Mouse (Mus musculus) gastrocnemius, postnatal 14 days (tissue): ENCODE data around the gene E130311K13Rik. TPM values are rescaled to one million over a fixed set of nuclear protein-coding genes. Genes with fewer than 3 reads are reported as not detected.
A peak's percentile ranks its signal among the peaks of the same experiment; 100 is the strongest.

Source experiments
- DNase-seq: peaks from one replicate; pipeline ENCODE4 v3.0.0; 2021; ENCODE audit warnings: mixed read lengths
- intact Hi-C: fragments of 180-260 bp; cut with DNase I; formaldehyde crosslinking; loops from one replicate; pipeline ENCODE4 v1.15.1; 2025; ENCODE audit warnings: low total_unique reads
- long read RNA-seq, 2 experiments: library from polyadenylated mRNA; stranded (forward); transcript quantifications; one replicate each; pipeline ENCODE4 v2.0.0; 2021
- total RNA-seq, 2 experiments: library from RNA; stranded (reverse); gene quantifications; 2 replicates each; pipeline ENCODE4 v1.2.3; 2021

The E130311K13Rik gene
- 1 to 10 TPM; 3.3 to 4.0 TPM for total RNA-seq
- long read RNA-seq, experiment 1, partial matches to known transcripts = 0 of 3 reads
- long read RNA-seq, experiment 1, other reads (novel, unspliced or antisense) = 0 of 3 reads
- long read RNA-seq, experiment 2, partial matches to known transcripts = 0 of 4 reads
- long read RNA-seq, experiment 2, other reads (novel, unspliced or antisense) = 1 of 4 reads

DNA sequence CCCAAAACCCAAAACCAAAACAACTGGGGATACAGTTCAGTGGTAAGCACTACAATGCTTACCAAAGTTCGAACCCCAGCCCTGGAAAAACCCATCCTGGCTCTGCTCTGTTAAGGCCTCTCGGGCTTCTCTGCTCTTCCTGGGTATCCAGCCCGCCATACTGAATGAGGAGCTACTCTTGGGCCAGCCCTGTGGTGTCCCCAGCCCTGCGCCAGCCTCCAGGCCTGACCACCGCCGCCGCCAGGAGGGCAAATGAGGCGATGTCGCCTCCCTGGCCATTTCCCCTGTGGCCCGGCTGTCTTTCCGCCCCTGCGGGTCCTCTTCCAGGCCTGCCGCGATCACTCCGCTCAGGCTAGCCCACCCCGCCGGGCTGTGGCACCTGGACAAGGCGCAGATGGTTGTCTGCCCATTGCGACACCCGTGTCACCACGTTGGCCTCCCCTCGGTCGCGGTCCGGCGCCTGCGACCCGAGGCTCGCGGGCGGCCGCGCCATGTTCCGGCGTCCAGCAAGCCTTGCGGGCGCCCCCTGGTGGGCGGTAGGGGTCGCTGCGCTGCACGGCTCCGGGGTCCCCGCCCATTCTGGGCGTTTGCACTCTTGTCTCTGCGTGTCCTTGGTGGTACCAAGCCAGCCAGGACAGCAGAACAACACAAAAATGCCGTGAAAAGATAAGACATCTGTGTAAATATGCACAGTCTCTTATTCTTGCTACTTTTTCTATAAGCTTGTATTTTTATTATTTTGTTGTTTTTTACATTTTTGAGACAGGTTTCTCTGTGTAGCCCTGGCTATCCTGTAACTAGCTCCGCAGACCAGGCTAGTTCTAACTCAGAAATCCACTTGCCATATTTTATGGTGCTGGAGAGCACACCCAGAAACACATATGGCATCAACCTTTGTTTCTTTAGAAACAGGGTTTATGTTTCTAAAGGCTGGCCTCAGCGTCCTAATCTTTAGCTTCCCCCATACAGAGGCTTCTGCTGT is at the start of gene E130311K13Rik:
E130311K13Rik (minus strand) TSS at position 595 of the 982 bp plus-strand sequence.
- DNase-seq = peak; percentile 90
- intact Hi-C loops = no loop called here

DNA sequence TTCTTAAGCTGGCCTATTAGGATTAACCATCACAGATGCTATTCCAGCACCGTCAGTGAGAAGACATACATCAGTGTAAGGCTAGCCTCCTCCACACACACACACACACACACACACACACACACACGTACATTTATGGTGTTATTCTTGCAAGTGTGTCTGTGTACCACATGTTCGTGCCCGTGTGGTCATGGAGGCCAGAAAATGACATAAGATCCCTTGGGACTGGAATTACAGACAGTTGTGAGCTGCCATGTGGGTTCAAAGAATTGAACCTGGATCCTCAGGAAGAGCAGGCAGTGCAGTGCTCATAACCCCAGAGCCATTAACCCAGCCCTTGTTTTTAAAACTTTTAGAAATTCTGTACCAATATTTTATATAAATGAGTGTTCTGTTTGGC is 48.6 kb upstream of the E130311K13Rik start:
- intact Hi-C loops = no loop called here
- DNase-seq = no peak

DNA sequence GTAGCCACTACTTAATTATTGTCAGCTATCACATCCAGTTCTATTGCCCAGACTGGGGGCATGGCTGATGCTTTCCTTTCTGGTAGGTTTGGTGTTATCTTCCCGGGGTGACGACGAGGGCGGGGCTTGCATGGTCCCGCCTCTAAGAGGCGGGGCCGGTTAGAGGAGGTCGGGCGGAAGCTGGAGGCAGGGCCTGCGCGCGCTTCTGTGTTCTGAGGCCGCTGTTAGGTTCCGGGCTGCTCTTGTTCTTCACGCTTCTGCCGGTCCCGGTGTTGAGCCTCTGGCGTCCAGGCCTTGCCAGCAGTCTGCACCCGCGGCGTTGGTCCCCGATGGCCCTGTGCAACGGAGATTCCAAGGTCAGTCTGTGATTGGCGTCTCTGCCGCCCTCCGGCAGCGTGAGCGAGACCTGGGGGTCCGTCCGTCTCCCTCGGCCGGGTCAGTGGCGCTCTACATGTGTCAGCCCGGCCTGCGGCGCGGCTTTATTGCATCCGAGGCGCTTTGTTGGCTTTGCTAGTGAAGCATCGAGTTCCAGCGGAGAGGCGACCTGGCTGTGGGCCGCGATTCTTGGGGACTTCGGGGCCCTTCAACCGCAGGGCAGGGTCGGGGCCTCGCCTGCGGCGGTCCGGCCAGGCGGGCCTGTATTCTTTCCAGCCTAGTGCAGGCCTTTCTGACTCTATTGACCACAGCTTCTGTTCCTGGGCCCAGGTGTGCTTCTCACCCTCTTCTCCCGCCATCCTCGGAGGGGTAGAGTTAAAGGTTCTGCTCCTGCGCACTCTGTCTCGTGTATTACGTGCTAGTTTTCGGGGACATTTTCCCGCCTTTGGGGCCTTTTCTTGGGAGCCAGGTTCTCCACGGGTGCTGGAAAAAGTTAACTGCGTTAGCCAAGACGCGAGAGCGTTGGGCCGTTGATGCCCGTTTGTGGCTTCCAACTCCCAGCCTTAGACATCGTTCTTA is 47.0 kb upstream of the E130311K13Rik start, which contains the start of gene Gmps:
Gmps (plus strand) TSS at position 152 of the 954 bp plus-strand sequence.
- intact Hi-C loops = no loop called here
- DNase-seq = peak; percentile 91

DNA sequence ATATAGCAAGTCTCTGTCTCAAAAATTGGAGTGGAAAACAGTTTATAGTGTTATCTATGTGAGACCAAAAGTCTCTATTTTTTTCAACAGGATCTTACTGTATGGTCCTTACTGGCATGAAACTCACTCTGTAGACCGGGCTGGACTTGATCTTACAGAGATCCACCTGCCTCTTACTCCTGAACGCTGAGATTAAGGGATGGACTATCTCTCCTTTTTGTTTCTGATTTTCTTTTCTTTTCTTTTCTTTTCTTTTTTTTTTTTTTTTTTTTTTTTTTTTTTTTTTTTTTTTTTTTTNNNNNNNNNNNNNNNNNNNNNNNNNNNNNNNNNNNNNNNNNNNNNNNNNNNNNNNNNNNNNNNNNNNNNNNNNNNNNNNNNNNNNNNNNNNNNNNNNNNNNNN is 36.7 kb upstream of the E130311K13Rik start:
- DNase-seq = no peak
- intact Hi-C loops = no loop called here

DNA sequence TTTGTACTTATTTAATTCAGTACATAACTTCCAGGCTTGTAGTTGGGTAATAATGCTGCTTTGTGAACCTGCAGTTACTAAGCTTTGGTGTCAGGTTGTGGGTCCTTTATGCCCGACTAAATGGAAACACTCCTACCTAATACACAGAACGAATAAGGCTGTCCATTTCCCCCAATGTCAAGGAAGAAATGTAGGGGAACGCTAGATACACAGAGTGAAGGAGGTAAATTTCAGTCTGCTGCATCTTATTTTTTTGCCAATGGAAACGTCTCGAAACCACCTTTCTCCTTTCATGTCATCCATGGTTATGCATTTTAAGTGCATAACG is 35.6 kb upstream of the E130311K13Rik start:
- DNase-seq = no peak
- intact Hi-C loops = no loop called here

DNA sequence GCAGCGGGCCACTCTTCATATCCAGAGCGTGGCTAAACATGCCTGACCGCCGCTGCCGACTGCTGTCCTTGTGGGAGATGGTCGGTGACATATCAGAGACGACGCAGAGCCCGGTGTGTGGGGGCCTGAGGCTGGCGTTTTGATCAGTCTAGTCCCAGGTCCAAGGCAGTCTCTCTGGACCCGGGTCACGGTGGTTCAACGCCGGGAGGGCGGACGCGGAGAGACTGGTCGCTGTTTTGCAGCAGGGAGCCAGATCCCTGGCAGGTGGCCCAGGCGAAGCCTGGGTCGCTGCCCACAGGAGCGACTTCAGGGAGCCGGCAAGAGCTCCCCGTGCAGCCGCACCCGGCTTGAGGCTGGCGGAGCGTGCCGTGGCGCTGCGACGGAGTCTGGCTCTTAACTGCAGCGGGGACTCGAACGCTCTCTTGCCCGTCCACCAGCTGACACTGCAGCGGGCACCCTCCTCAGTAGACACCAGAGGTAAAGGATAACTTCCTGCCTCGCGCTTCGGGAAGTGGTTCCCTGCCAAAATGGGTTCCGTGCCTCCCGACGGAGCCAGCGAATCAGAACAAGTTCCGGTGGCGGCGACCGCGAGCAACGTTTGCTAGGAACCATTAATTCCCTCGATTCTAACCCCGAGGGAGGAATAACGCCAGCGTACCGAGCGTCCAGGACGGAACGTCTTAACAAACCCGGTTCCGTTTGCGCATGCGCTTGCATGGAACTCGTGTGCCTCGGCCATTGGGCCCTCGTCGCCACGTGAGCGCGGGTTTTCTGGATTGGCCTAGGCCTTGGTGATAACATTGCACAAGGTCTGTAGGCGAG is 35.0 kb upstream of the E130311K13Rik start, which contains the start of gene Slc33a1:
Slc33a1 (minus strand) TSS at position 669 of the 822 bp plus-strand sequence.
- peak; percentile 100 for DNase-seq
- intact Hi-C loops = no loop called here

DNA sequence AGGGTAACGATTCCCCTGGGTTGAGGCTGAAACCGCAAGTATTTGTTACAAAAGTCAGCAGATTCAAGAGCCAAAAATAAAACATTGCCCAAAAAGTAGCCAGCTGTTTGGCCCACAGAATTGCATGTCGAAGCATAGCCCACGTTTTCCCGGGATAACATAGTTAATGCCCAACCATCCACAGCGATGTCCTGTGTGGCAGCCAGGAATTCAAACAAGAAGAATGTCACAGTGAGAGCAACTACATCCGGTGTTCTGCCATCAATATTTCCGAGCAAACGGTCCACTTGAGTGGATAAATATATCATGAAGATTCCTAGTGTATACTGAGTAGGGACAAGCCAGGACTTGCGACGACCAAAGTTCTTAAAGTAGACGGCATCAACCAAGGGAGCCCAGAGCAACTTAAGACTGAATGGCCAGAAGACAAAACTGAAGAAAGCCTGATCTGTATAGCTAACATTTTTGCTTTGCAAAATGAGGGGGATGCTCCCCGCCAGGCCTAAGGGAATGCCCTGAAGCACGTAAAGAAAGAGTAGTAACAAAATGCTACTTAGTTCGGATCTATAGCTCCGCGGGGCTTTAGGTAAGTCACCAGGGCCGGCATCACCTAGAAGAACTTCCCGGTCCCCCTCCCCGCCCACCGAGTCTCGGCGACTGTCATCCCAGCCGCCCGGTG is 34.3 kb upstream of the E130311K13Rik start:
- intact Hi-C loops = no loop called here

DNA sequence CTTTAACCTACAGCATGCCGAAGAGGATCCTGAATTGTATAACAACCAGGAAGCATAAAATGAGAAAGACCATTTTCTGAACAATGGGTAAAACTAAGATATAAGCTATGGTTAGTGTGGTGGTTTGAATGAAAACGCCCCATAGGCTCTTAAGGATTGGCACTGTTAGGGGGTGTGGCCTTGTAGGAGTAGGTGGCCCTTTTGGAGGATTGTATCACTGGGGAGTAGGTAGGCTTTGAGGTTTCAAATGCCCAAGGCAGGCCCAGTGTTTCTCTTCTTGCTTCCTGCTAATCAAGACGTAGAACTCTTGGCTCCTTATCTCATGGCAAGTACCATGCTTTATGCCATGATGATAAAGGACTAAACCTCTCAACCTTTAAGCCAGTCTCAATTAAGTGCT is 20.6 kb upstream of the E130311K13Rik start:
- intact Hi-C loops = no loop called here
- no peak for DNase-seq

More for the DNA sequence above, 34.3 kb upstream of the E130311K13Rik start:
- no peak for DNase-seq

DNA sequence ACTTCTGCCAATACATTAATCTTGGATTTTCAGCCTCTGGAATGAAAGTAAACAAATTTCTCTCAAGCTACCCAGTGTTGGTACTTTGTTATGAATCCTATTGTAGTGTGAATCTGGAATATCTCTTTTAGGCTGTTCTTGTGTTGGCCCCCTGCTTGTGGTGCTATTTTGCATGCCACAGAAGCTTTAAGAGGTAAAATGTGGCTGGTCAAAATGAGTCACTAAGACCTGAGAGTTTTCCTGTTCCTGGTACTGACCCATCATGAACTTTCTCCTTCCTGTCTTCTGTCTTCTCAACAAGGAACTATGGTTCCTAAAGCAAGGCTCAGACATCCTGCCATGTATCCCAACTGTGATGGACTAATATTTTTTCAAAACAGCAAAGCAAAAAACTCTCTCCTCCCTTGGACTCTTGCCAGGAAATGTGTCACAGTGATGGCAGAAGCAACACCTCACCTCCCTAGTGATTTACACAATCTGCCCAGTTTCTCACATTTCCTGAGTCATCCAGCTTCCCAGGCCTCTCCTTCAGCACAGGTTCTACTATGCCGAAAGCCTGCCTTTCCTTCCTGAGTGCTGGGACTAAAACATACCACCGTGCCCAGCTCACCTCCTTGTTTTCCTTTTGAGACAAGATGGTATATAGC is 12.1 kb upstream of the E130311K13Rik start:
- DNase-seq = no peak

DNA sequence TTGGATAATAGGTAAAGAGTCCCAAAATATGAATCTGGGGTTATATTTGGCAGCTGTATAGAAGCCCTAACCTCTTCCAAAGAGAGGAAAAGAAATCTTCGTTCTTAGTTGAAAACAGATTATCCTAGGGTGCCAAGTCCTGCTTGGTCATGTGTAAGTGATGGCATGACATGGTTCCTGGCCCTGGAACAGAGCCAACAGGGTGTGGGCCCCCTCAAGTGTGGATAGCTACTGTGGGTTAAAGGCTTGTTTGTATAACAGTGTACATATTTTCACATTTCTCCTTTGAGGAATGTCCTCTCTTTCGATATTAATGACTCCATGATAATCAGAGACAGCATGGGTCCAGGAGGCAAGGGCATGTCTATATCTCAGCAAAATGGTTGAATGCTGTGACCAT is 9.7 kb upstream of the E130311K13Rik start:
- DNase-seq = no peak
- intact Hi-C loops = no loop called here

More for the DNA sequence above, 12.1 kb upstream of the E130311K13Rik start:
- intact Hi-C loops = no loop called here

DNA sequence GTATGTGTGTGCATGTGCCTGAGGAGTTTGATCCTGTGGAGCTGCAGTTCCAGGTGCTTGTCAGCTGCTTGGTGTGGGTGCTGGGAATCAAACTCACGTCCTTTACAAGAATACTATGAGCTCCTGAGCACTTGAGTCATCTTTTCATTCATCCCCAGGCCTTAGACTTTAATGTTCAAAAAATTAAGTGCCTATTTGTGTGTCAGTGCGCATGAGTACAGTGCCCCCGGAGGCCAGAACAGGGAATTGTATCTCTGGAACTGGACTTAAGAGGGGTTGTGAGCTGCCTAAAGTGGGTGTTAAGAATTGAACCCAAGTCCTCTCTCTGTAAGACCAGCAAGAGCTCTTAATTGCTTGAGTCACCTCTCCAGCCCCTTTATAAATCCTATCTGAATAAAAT is 9.6 kb downstream of the E130311K13Rik start:
- intact Hi-C loops = no loop called here
- DNase-seq = no peak

DNA sequence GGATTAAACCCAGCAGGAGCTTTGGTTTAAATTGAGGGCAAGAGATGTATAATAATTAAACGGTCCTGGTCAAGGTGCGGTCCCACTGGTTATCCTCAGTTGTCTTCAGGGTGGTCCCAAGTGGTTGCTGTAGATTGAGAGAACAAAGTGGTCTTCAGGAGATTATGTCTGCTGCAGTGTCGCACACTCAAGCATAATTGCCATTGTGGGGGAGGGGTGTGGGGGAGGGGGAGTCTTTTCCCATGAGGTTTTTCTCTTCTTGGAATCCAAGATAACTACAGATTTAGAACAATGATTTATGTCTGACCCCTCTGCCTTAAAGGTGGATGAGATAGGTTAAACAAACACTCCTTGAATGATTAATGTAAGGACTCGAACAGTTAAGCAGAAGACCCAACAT is 19.0 kb downstream of the E130311K13Rik start:
- intact Hi-C loops = no loop called here
- DNase-seq = no peak

DNA sequence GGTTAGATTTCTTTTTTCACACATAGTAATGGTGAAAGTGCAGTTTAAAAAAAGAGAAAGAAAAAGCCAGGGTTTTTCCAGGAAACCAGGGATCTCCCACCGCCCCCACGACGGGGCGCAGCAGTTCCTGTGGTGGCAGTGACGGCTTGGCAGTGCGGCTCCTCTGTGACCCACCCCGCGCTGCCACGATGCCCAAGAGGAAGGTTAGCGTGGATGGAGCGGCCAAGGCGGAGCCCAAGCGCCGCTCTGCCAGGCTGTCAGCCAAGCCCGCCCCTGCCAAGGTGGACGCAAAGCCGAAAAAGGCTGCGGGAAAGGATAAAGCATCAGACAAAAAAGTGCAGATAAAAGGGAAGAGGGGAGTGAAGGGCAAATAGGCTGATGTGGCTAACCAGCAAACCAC is 24.0 kb downstream of the E130311K13Rik start:
- DNase-seq = no peak
- intact Hi-C loops = no loop called here

DNA sequence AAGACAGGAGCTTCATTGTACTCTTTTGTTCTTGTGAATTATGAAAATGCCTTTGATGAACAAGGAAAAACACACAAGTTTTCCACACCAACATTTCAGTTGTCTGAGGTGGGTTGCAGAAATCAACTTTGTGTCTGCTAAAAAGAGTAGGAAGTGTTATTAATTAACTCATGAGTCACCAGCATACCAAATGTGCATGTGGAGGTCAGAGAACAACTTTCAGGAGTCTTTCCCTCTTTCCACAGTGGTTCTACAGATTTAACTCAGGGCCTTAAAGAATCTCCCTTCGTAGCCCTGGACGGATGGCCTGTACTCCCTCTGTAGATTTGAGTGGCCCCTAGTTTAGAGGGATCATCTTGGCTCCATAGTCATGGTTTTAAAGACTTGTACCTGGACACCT is 25.1 kb downstream of the E130311K13Rik start:
- DNase-seq = no peak
- intact Hi-C loops = no loop called here

DNA sequence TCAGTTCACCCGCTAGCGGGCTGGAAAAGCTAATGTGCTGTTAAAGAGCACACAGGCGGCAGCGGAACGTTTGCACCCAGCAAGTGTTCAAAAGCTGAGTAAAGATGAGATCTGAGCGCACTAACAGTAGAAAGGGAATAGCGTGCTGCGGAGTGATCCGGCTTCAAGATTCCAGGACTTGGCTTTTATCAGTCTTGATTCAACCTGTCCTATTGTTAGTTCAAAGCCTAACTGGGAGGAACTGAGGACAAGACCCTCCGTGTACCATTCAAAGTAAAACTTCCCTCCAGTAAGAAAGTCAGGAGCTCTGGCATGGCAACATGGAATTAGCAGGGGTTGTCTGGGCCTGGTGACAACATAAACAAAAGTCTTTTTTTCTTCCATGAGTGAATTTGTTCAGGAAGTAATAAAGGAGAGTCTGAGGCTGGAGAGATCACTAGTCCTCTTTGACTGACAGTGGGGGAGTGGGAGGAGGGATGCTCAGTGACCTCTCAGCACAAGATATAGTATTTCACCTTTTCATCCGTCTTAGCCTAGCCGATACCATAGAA is 29.2 kb downstream of the E130311K13Rik start:
- intact Hi-C loops = no loop called here
- DNase-seq = no peak

DNA sequence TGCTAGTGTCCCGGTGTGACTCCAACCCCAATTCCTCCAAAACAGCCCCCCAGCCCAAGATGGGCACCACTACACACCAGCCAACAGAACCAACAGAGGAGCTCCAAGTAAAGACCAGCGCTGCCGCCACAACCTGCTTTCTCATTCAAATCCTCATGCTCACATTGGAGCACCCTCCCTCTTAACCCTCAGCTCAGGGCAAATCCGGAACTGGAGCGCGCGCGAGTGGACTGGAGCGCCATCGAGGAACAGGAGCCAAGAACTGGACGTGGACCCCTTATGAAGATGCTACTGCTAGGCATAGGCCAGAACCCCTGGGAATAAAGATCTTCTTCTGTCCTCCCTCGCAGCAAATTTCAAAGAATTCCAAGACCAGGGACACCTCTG is 30.0 kb downstream of the E130311K13Rik start, which contains the start of gene Plch1:
Plch1 (minus strand) TSS at position 164 of the 387 bp plus-strand sequence.
- peak; percentile 14 for DNase-seq

DNA sequence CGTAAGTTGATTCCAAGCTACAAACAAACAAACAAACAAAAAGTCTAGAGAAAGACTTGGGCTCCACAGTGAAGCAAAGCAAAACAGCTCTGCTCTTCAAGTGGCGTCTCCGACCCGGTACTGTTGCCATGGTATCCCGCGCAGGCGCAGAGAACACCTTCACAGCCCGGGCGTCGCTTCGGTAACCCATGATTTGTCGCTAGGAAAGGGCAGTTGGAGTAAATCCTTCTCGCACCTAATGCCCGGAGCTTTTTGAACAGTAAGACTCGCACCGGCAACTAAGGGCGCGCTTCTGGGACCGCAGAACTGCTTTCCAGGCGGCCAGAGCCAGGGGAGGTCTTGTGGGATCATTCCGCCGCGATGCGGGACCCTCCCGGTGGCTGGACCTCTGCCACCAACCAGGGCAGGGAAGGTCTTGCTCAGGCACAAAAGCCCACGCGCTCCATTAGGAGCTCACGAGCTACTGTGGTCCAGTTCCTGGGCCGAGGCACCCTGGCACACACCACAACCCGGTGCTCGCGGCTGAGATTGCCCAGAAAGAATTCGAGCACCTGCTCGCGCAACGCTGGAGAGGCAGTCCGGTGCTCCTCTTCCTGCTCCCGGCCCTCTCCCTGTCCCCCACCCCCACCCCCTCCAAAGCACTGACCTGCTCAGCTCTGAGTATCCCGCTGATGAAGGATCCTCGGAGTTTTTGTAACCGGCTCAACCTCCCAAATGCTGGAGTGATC is 30.5 kb downstream of the E130311K13Rik start:
- peak; percentile 59 for DNase-seq
- intact Hi-C loops = no loop called here

More for the DNA sequence above, 30.0 kb downstream of the E130311K13Rik start, which contains the start of gene Plch1:
- intact Hi-C loops = no loop called here
